Mouse (Mus musculus) activated CD4-positive, CD25-positive, alpha-beta regulatory T cell (primary cell): Measurements from ENCODE around the gene Gm21518. TPM values are rescaled to one million over a fixed set of nuclear protein-coding genes. Genes with fewer than 3 reads are reported as not detected.

Experiments
- polyA plus RNA-seq, 2 experiments: library from polyadenylated mRNA; unstranded; fragments of 100-300 nt; shearing (Covaris generic); gene quantifications; one replicate each; pipeline ENCODE4 v1.2.1; 2017

Gene Gm21518
- not detected for polyA plus RNA-seq

DNA sequence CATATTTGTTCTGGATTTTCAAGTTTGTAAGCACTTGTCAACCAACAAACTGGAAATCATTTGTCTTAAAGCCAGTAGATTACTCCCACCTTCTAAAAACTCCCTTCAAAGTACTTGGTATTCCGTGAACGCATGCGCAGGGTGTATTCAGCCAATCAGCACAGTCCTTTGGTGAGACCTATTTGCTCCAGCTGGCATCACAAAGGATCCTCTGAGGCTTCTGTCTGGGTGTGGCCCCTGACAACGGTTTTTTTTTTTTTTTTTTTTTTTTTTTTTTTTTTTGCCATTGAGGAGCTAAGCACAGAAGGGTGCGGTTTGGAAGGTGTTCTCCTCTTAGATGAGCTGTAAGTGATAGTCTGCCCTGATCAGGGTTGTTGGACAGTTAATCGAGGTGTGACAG lies at the start of gene Gm21518:
TSS of gene Gm21518 (plus strand) at position 301 of the 400 bp plus-strand sequence.

